Mouse (Mus musculus): ENCODE measurements around the gene Pla2g16. TPM values are rescaled to one million over a fixed set of nuclear protein-coding genes. Genes with fewer than 3 reads are reported as not detected.

Pla2g16 gene
- polyA plus RNA-seq, 1 experiment from 2014 or later: 23.9 TPM

- Histone ChIP-seq H3K4me1 (replicated peaks; ENCODE audit: control insufficient read depth, insufficient read depth) (no peaks in the 10 kb centered on the region), H3K9ac (ENCODE audit: low read length) (no peak overlapping the region), H3K4me3 (ENCODE audit: low read depth, low read length) (no peak overlapping the region), H3K36me3 (ENCODE audit: control insufficient read depth, insufficient read depth, low read length) (no peaks in the 10 kb centered on the region), H3K27ac (replicated peaks) (no peak overlapping the region), H3K4me2 (replicated peaks; ENCODE audit: low read depth) (no peak overlapping the region), H3K27me3 (ENCODE audit: control insufficient read depth, insufficient read depth, low read length) (no peaks in the 10 kb centered on the region), H3K9me3 (ENCODE audit: control insufficient read depth, low read length) (no peaks in the 10 kb centered on the region)
- 15% methylated on average over 2 of the region's 2 CpGs for WGBS
- DNase-seq (ENCODE audit: low spot score) (peak; percentile 50), ATAC-seq (ENCODE audit: low FRiP score, low TSS enrichment) (no peak)
- TF ChIP-seq CTCF (IDR thresholded peaks at IDR 0.05; ENCODE audit: low read depth): peak; percentile 88
- TF ChIP-seq EP300 (optimal IDR thresholded peaks at IDR 0.05): no peak
Measured at GRCm38 (mm10) chr19:7595534-7595933, 38.3 kb downstream of the Pla2g16 start.

GRCm38 (mm10) chr19:7598481-7598880, 41.2 kb downstream of the Pla2g16 start:
- ATAC-seq (ENCODE audit: low FRiP score, low TSS enrichment) (no peak), DNase-seq (ENCODE audit: low spot score) (no peak)
- Histone ChIP-seq H3K4me2 (replicated peaks; ENCODE audit: low read depth) (no peak overlapping the region), H3K4me3 (ENCODE audit: low read depth, low read length) (no peak overlapping the region), H3K4me1 (replicated peaks; ENCODE audit: control insufficient read depth, insufficient read depth) (no peaks in the 10 kb centered on the region), H3K9me3 (ENCODE audit: control insufficient read depth, low read length) (no peaks in the 10 kb centered on the region), H3K27me3 (ENCODE audit: control insufficient read depth, insufficient read depth, low read length) (no peaks in the 10 kb centered on the region), H3K36me3 (ENCODE audit: control insufficient read depth, insufficient read depth, low read length) (no peaks in the 10 kb centered on the region), H3K9ac (ENCODE audit: low read length) (no peak overlapping the region), H3K27ac (replicated peaks) (no peak overlapping the region)
- 56% methylated on average over 4 of the region's 4 CpGs for WGBS
- TF ChIP-seq EP300 (optimal IDR thresholded peaks at IDR 0.05): no peak
- TF ChIP-seq CTCF (IDR thresholded peaks at IDR 0.05; ENCODE audit: low read depth): no peak

- ATAC-seq (ENCODE audit: low FRiP score, low TSS enrichment) (no peak), DNase-seq (ENCODE audit: low spot score) (no peak)
- Histone ChIP-seq H3K4me2 (replicated peaks; ENCODE audit: low read depth) (no peak overlapping the region), H3K9ac (ENCODE audit: low read length) (no peak overlapping the region), H3K4me1 (replicated peaks; ENCODE audit: control insufficient read depth, insufficient read depth) (no peaks in the 10 kb centered on the region), H3K9me3 (ENCODE audit: control insufficient read depth, low read length) (no peaks in the 10 kb centered on the region), H3K27me3 (ENCODE audit: control insufficient read depth, insufficient read depth, low read length) (no peaks in the 10 kb centered on the region), H3K36me3 (ENCODE audit: control insufficient read depth, insufficient read depth, low read length) (no peaks in the 10 kb centered on the region), H3K4me3 (ENCODE audit: low read depth, low read length) (no peak overlapping the region), H3K27ac (replicated peaks) (no peak overlapping the region)
- 84% methylated on average over 4 of the region's 4 CpGs for WGBS
- no peak for TF ChIP-seq CTCF (IDR thresholded peaks at IDR 0.05; ENCODE audit: low read depth)
- no peak for TF ChIP-seq EP300 (optimal IDR thresholded peaks at IDR 0.05)
Measured at GRCm38 (mm10) chr19:7601551-7601950, 44.3 kb downstream of the Pla2g16 start.

- H3K4me1 ChIP-seq (replicated peaks; ENCODE audit: control insufficient read depth, insufficient read depth): 0 out of 2 replicates have a peak, but pooled peaks cover 3% of the 10 kb centered on the region
- ATAC-seq (ENCODE audit: low FRiP score, low TSS enrichment): no peak
- TF ChIP-seq EP300 (optimal IDR thresholded peaks at IDR 0.05) (no peak), CTCF (IDR thresholded peaks at IDR 0.05; ENCODE audit: low read depth) (no peak)
- H3K9ac ChIP-seq (ENCODE audit: low read length): no peak overlapping the region
- DNase-seq (ENCODE audit: low spot score): no peak
- no peak overlapping the region for H3K4me2 ChIP-seq (replicated peaks; ENCODE audit: low read depth)
- H3K27ac ChIP-seq (replicated peaks): no peak overlapping the region
- WGBS: 90% methylated on average over 10 of the region's 10 CpGs
- no peak overlapping the region for H3K4me3 ChIP-seq (ENCODE audit: low read depth, low read length)
- no peaks in the 10 kb centered on the region for H3K36me3 ChIP-seq (ENCODE audit: control insufficient read depth, insufficient read depth, low read length)
- H3K9me3 ChIP-seq (ENCODE audit: control insufficient read depth, low read length): no peaks in the 10 kb centered on the region
- H3K27me3 ChIP-seq (ENCODE audit: control insufficient read depth, insufficient read depth, low read length): no peaks in the 10 kb centered on the region
Measured at GRCm38 (mm10) chr19:7604107-7604506, 46.8 kb downstream of the Pla2g16 start.

GRCm38 (mm10) chr19:7605013-7605412, 47.8 kb downstream of the Pla2g16 start:
- Histone ChIP-seq H3K36me3 (ENCODE audit: control insufficient read depth, insufficient read depth, low read length) (no peaks in the 10 kb centered on the region), H3K9ac (ENCODE audit: low read length) (no peak overlapping the region), H3K4me1 (replicated peaks; ENCODE audit: control insufficient read depth, insufficient read depth) (0 out of 2 replicates have a peak, but pooled peaks cover 3% of the 10 kb centered on the region), H3K4me3 (ENCODE audit: low read depth, low read length) (no peak overlapping the region), H3K27ac (replicated peaks) (no peak overlapping the region), H3K27me3 (ENCODE audit: control insufficient read depth, insufficient read depth, low read length) (no peaks in the 10 kb centered on the region), H3K9me3 (ENCODE audit: control insufficient read depth, low read length) (no peaks in the 10 kb centered on the region), H3K4me2 (replicated peaks; ENCODE audit: low read depth) (no peak overlapping the region)
- no peak for DNase-seq (ENCODE audit: low spot score)
- ATAC-seq (ENCODE audit: low FRiP score, low TSS enrichment): no peak
- no peak for TF ChIP-seq CTCF (IDR thresholded peaks at IDR 0.05; ENCODE audit: low read depth)
- no peak for TF ChIP-seq EP300 (optimal IDR thresholded peaks at IDR 0.05)

- ATAC-seq (ENCODE audit: low FRiP score, low TSS enrichment) (peak; percentile 63), DNase-seq (ENCODE audit: low spot score) (peak; percentile 87)
- 3% methylated on average over 15 of the region's 15 CpGs for WGBS
- H3K36me3 ChIP-seq (ENCODE audit: control insufficient read depth, insufficient read depth, low read length): no peaks in the 10 kb centered on the region
- no peak for TF ChIP-seq EP300 (optimal IDR thresholded peaks at IDR 0.05)
- TF ChIP-seq CTCF (IDR thresholded peaks at IDR 0.05; ENCODE audit: low read depth): peak; percentile 57
- no peaks in the 10 kb centered on the region for H3K27me3 ChIP-seq (ENCODE audit: control insufficient read depth, insufficient read depth, low read length)
- no peaks in the 10 kb centered on the region for H3K9me3 ChIP-seq (ENCODE audit: control insufficient read depth, low read length)
- peak overlapping the region; percentile 94 for H3K27ac ChIP-seq (replicated peaks)
- peak overlapping the region; percentile 50 for H3K9ac ChIP-seq (ENCODE audit: low read length)
- peak overlapping the region; percentile 21; the same call in 1 of the 2 replicates for H3K4me3 ChIP-seq (ENCODE audit: low read depth, low read length)
- 0 out of 2 replicates have a peak, but pooled peaks cover 3% of the 10 kb centered on the region for H3K4me1 ChIP-seq (replicated peaks; ENCODE audit: control insufficient read depth, insufficient read depth)
- H3K4me2 ChIP-seq (replicated peaks; ENCODE audit: low read depth): peak overlapping the region; percentile 62
Measured at GRCm38 (mm10) chr19:7605930-7606783, 48.9 kb downstream of the Pla2g16 start.
